Mouse (Mus musculus) adrenal gland, postnatal 0 days (tissue): ENCODE results near the gene A830005F24Rik. TPM values are rescaled to one million over a fixed set of nuclear protein-coding genes. Genes with fewer than 3 reads are reported as not detected.
A peak's percentile ranks its signal among the peaks of the same experiment; 100 is the strongest.

ENCODE experiments used
- microRNA-seq: library from miRNA; unstranded; fragments of <30 nt; microRNA quantifications from one replicate; pipeline ENCODE4, GENCODE M21; 2016; ENCODE audit warnings: borderline replicate concordance; ENCODE audit not compliant: insufficient number of aligned reads
- polyA plus RNA-seq: library from polyadenylated mRNA; unstranded; fragments of >200 nt; fragmentation: Nextera tagmentation; extraction: Ambion mirVana; gene quantifications from 2 replicates; pipeline ENCODE4 v1.2.1, GENCODE M21; 2015

A830005F24Rik gene
- 0.27 TPM in 1 of 2 replicates, not detected in the other for polyA plus RNA-seq

GRCm38 (mm10) chr13:48513003-48513929 is at the start of gene A830005F24Rik, which contains the start of gene Zfp169:
TSS of gene A830005F24Rik (plus strand) at chr13:48513570.
TSS of gene Zfp169 (minus strand) at chr13:48513451.

Small RNA genes lying within 50 kb of the gene (microRNA-seq; reads per million reads assigned to microRNA genes)
- not detected for gene Gm24111
- 580 reads per million, percentile 69 among the genes with 10 or more reads in this experiment for gene Mirlet7a-1
- gene Mirlet7d: 34,382 reads per million, percentile 97 among the genes with 10 or more reads in this experiment
- gene Mirlet7f-1: not detected

Other genes starting within 250 kb of the A830005F24Rik start
- 1.2 and 1.4 TPM in 2 replicates for gene Zfp169, start 119 bp upstream of the A830005F24Rik start, polyA plus RNA-seq
- gene Ptpdc1, start 112.1 kb downstream of the A830005F24Rik start, polyA plus RNA-seq: 6.0 and 7.1 TPM in 2 replicates
- gene Barx1, start 149.4 kb downstream of the A830005F24Rik start, polyA plus RNA-seq: 0.18 and 0.41 TPM in 2 replicates